Mouse (Mus musculus) mature B cell (primary cell): Measurements from ENCODE around the gene Ankfy1.
"Not testable (repeated sequence)": the region's sequence is repeated elsewhere in the genome, so short reads cannot be mapped to it uniquely, and the experiment has no call there.

Source experiments
- in situ Hi-C: fragments of 300-500 bp; cut with MboI; formaldehyde crosslinking; loops from 2 replicates; pipeline ENCODE4 v1.14.3; 2019

Ankfy1 gene

GRCm38 (mm10) chr11:72723165-72723564 lies 33.4 kb downstream of the Ankfy1 start:
- in situ Hi-C loops, result no loop called here

- in situ Hi-C loops, result no loop called here
These were observed 34.1 kb downstream of the Ankfy1 start for GRCm38 (mm10) chr11:72723871-72724270.

GRCm38 (mm10) chr11:72726023-72726422 lies 36.2 kb downstream of the Ankfy1 start:
- in situ Hi-C loops, result no loop called here

- in situ Hi-C loops, result loop anchor here (5.0 kb wide), 1 partner anchor 156 kb away; no protein-coding TSS in a partner anchor
These were observed 43.9 kb downstream of the Ankfy1 start for GRCm38 (mm10) chr11:72733736-72734135.

- in situ Hi-C loops, result loop anchor here (5.0 kb wide), 1 partner anchor 158 kb away; no protein-coding TSS in a partner anchor
These were observed 45.2 kb downstream of the Ankfy1 start for GRCm38 (mm10) chr11:72734840-72735518.

- in situ Hi-C loops, result no loop called here
These were observed 45.7 kb downstream of the Ankfy1 start for GRCm38 (mm10) chr11:72735519-72735860.

- in situ Hi-C loops, result no loop called here
These were observed 46.5 kb downstream of the Ankfy1 start for GRCm38 (mm10) chr11:72736320-72736719.

GRCm38 (mm10) chr11:72737517-72737916 lies 47.7 kb downstream of the Ankfy1 start:
- in situ Hi-C loops, result not testable (repeated sequence)

- in situ Hi-C loops, result no loop called here
These were observed 49.2 kb downstream of the Ankfy1 start for GRCm38 (mm10) chr11:72739048-72739447.

GRCm38 (mm10) chr11:72751956-72752355 lies 62.1 kb downstream of the Ankfy1 start:
- in situ Hi-C loops, result no loop called here

- in situ Hi-C loops, result no loop called here
These were observed 68.5 kb downstream of the Ankfy1 start for GRCm38 (mm10) chr11:72758316-72758715.

- in situ Hi-C loops, result no loop called here
These were observed 69.8 kb downstream of the Ankfy1 start for GRCm38 (mm10) chr11:72759581-72759980.

GRCm38 (mm10) chr11:72760781-72761180 lies 71.0 kb downstream of the Ankfy1 start:
- in situ Hi-C loops, result no loop called here

- in situ Hi-C loops, result no loop called here
These were observed 74.5 kb downstream of the Ankfy1 start for GRCm38 (mm10) chr11:72764270-72764669.

- in situ Hi-C loops, result no loop called here
These were observed 77.9 kb downstream of the Ankfy1 start for GRCm38 (mm10) chr11:72767716-72768115.

- in situ Hi-C loops, result no loop called here
These were observed 79.3 kb downstream of the Ankfy1 start for GRCm38 (mm10) chr11:72769061-72769460.

GRCm38 (mm10) chr11:72770324-72770723 lies 80.5 kb downstream of the Ankfy1 start:
- in situ Hi-C loops, result no loop called here

- in situ Hi-C loops, result no loop called here
These were observed 81.0 kb downstream of the Ankfy1 start for GRCm38 (mm10) chr11:72770816-72771215.

GRCm38 (mm10) chr11:72771461-72771860 lies 81.7 kb downstream of the Ankfy1 start:
- in situ Hi-C loops, result no loop called here

- in situ Hi-C loops, result not testable (repeated sequence)
These were observed 82.8 kb downstream of the Ankfy1 start for GRCm38 (mm10) chr11:72772611-72773010.

- in situ Hi-C loops, result no loop called here
These were observed 89.2 kb downstream of the Ankfy1 start for GRCm38 (mm10) chr11:72778957-72779356.

- in situ Hi-C loops, result no loop called here
These were observed 92.3 kb downstream of the Ankfy1 start for GRCm38 (mm10) chr11:72782103-72782502.

- in situ Hi-C loops, result no loop called here
These were observed 92.7 kb downstream of the Ankfy1 start for GRCm38 (mm10) chr11:72782503-72782902.

GRCm38 (mm10) chr11:72792033-72792432 lies 102.2 kb downstream of the Ankfy1 start:
- in situ Hi-C loops, result no loop called here
